Mouse (Mus musculus) CH12.LX (cell line): ENCODE results near the gene Fpr3.

Source experiments
- CTCF ChIP-seq, 2 experiments: IDR thresholded peaks in 1 of 2; conservative IDR thresholded peaks in 1 of 2; 2 replicates each; pipeline ENCODE4 v1.5.1; 2011 to 2012; ENCODE audit warnings: low read depth in 2 of 2, low read length in 2 of 2, improper control_type of control experiment in 1 of 2, inconsistent platforms in 1 of 2, mild to moderate bottlenecking in 1 of 2, moderate library complexity in 1 of 2
- EP300 ChIP-seq: IDR thresholded peaks from 2 replicates; pipeline ENCODE4 v1.6.1; 2011; ENCODE audit warnings: low read length, improper control_type of control experiment
- ETS1 ChIP-seq: conservative IDR thresholded peaks from 2 replicates; pipeline ENCODE4 v1.6.1; 2012; ENCODE audit warnings: low read depth, mild to moderate bottlenecking, inconsistent platforms, low read length, improper control_type of control experiment, moderate library complexity
- HCFC1 ChIP-seq: IDR thresholded peaks from 2 replicates; pipeline ENCODE4 v1.6.1; 2012; ENCODE audit warnings: low read depth, mild to moderate bottlenecking, inconsistent platforms, low read length, improper control_type of control experiment
- MAX ChIP-seq: IDR thresholded peaks from 2 replicates; pipeline ENCODE4 v1.6.1; 2011; ENCODE audit warnings: low read length, improper control_type of control experiment
- MYC ChIP-seq: IDR thresholded peaks from 2 replicates; pipeline ENCODE4 v1.6.1; 2011; ENCODE audit warnings: low read depth, mild to moderate bottlenecking, improper control_type of control experiment, low read length
- NELFE ChIP-seq: IDR thresholded peaks from 2 replicates; pipeline ENCODE4 v1.6.1; 2011; ENCODE audit warnings: low read depth, low read length, improper control_type of control experiment
- POLR2A ChIP-seq: IDR thresholded peaks from 2 replicates; pipeline ENCODE4 v1.6.1; 2011; ENCODE audit warnings: low read depth, mild to moderate bottlenecking, improper control_type of control experiment, low read length
- RAD21 ChIP-seq: IDR thresholded peaks from 2 replicates; pipeline ENCODE4 v1.6.1; 2011; ENCODE audit warnings: low read depth, mild to moderate bottlenecking, low read length, improper control_type of control experiment, moderate library complexity
- RCOR1 ChIP-seq: conservative IDR thresholded peaks from 2 replicates; pipeline ENCODE4 v1.6.1; 2012; ENCODE audit warnings: low read depth, mild to moderate bottlenecking, inconsistent platforms, low read length, improper control_type of control experiment
- SIN3A ChIP-seq: IDR thresholded peaks from 2 replicates; pipeline ENCODE4 v1.6.1; 2012; ENCODE audit warnings: low read length, improper control_type of control experiment, inconsistent platforms
- TBP ChIP-seq: conservative IDR thresholded peaks from 2 replicates; pipeline ENCODE4 v1.6.1; 2011; ENCODE audit warnings: low read depth, low read length, improper control_type of control experiment
- ZMIZ1 ChIP-seq: IDR thresholded peaks from 2 replicates; pipeline ENCODE4 v1.6.1; 2012; ENCODE audit warnings: low read depth, mild to moderate bottlenecking, inconsistent platforms, low read length, improper control_type of control experiment

DNA sequence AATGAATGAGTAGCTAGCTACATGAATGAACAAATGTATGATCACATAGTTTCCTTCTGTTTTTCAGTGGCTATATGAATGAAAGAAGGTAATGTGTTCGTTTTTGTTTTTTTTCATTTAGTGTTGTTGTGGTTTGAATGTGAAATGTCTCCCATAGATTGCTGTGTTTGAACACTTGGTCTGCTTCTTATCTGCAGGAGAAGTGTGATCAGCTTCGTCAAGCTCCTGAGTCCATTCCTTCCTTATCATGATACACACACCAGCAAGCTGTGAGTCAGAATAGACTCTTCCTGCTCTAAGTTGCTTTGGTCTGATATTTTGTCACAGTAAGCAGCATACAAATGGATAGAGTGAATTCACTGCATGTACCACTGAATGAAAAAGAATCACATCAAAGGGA lies 38.7 kb upstream of the Fpr3 start:
- TF ChIP-seq TBP (no peak), HCFC1 (no peak), POLR2A (no peak), MAX (no peak), CTCF (conservative IDR thresholded peaks at IDR 0.05 in 1 of 2, IDR thresholded peaks at IDR 0.05 in 1 of 2; ENCODE audit: low read depth in 2 of 2, low read length in 2 of 2) (no peak), SIN3A (no peak), NELFE (no peak), ETS1 (no peak), EP300 (no peak), MYC (no peak), ZMIZ1 (no peak), RCOR1 (no peak), RAD21 (no peak)
